Mouse (Mus musculus) CD8-positive naive resting alpha-beta T cell, adult 2 months (primary cell): Measurements from ENCODE around the gene Ppfia4.
"Not testable (repeated sequence)": the region's sequence is repeated elsewhere in the genome, so short reads cannot be mapped to it uniquely, and the experiment has no call there.

Experiments used
- DNase-seq, 2 experiments: peaks; one replicate each; pipeline ENCODE4 v3.0.0; 2022; ENCODE audit warnings: low read depth in 2 of 2, low spot score in 2 of 2

Gene Ppfia4

DNA sequence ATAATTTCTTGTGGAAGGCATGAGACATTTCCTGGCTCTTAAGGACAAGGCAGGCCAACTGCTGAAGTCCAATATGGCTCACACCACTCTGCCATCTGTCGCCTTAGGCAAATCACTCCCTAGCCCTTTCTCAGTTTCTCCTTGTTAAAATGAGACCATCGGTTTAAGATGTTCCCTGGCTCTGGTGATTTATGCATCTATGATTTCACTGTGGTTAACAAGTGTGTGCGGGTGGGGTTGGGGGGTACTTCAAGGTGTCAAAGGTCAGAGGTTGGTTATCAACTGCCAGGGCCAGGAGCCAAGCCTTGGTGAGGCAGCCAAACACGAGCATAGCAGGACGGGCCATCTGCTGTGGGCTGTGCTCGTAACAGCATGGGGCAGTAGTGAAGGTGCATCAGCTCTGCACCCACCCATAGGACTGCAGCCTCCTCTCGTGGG is 58.2 kb downstream of the Ppfia4 start:
- DNase-seq = no peak

DNA sequence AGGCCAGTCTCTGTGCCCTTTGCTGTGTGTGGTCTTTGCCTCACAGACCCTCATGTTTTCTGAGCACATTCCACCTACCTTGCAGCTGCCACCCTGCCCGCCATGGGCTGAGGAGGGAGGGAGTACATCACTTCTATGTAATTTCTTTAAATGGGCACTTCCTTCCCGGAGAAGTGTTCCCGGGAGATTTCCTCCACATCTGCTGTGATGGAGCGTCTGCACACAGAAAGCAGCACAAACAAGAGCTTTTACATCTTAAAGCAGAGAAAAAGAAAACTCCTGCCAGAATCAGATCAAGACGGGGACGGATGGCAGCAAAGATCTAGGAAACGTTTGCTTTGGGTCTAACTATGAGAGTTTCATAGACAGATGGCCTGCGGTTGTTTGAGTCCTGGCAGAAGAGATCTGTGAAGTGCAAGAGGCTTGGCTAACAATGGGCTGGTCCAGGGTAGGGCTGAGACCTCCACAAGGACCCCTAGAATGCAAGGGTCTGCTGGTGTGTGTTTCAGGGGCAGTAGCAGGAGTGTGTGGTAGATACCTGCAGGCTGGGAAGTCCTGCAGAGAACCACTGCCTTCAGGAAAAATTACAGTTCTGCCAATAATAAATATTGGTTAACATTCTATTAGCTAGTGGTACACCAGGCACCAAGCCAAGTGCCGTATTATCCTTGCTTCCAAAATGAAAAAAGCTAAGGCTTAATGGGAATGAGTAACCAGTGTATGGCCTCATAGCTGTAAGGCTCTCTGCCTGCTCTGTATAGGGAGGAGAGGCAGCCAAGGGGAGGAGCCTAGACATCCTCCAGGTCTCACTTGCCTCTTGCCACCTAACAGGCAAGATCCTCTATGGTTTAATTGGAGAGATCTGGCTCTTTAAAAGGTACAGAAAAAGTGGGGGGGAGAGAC is 59.0 kb downstream of the Ppfia4 start:
- DNase-seq = no peak

DNA sequence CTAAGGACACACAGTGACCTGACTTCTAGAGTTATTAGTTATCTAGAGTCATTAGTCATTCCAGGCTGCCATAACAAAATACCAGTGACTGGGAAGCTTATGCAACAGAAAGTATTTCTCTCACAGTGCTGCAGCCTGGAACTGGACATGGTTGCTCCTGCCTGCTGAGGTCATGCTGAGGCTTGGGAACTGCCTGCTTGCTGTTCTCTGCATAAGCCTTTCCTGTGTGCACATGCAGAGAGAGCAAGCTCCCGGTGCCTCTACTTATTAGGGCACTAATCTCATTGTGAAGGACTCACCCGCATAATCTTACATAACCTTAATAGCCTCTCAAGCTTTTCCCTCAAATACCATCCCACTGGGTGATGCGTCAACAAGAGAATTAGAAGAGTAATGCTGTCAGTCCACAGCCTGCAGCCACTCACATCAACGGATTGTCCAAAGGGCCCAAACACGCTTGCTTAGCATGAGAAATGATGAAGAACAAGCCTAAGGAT is 59.9 kb downstream of the Ppfia4 start:
- no peak for DNase-seq

DNA sequence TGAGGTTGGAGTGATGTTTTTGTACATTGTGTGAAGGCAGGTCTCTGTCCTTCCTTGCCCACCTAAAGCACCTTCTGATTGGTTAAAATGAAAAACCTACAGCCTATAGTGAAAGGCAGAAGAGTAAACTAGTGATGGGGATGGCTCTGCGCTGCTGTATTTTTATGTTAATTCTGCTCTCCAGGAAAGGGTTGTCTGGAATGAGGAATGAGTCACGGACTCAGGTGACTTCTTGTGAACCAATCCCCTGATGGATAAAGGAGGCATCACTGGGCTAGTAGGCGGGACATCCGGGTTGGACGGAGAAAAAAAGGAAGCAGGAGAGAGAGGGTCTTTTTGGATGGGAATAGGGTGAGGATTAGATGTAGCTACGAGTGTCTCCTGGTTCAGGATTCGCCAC is 62.7 kb downstream of the Ppfia4 start:
- no peak for DNase-seq

DNA sequence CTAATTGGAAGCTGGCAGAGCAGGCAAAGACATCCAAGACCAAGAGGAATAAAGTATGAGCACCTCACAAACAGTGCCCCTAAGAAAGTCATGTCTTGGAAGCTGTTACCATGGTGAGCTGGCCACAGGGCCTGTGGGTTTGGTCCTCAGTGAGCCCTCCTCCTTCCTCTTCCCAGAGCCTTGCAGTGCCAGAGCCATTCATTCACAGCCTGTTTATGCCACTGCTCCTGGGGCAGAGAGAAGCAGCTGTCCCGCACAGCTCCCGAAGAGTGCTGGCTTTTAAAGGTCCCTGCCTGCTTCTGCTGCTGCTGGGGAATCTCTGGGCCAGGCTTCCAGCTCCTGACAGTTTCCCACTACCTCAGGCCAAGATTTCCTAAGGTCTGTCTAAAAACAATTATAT is 66.9 kb downstream of the Ppfia4 start:
- no peak for DNase-seq

DNA sequence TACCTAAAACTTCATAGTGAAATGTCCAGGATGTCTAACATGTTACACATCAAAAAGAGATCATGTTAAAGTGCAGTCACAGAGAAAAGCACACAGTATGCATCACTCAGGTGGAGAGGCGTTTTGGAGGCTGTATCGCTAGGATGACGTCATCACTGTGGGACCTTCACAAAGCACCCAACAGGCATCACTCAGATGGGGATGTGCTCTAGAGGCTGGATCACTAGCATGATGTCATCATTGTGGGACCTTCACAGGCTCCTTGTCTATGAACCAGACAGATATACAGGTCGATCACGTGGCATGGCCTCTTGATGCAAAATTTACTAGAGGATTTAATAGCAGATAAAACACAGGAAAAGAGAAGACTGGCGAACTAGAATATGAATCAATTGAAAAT is 68.4 kb downstream of the Ppfia4 start:
- DNase-seq = no peak

DNA sequence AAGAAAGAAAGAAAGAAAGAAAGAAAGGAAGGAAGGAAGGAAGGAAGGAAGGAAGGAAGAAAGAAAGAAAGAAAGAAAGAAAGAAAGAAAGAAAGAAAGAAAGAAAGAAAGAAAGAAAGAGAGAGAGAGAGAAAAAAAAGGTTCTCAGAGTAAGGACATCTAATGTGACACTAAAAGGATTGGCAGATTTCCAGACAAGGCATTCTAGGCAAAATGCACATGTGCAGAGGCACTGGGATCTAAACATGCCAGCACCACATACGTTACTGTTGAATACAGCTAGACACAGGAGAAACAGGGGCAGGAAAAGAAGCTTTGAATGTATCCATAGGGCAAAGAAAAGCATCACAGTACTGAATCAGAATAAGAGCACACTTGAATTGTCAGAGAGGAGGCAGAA is 83.0 kb downstream of the Ppfia4 start:
- DNase-seq = not testable (repeated sequence)
